In genomic region chr10:3530661-3531060, GRCm38 (mm10) we compare ENCODE assay signal across 17 mouse cellular contexts. TPM values are rescaled to one million over a fixed set of nuclear protein-coding genes. Genes with fewer than 3 reads are reported as not detected.
"Had no signal": no experiment of that assay in that cellular context is flagged by ENCODE, and none has a peak within 500 bp of the region (broad histone marks: within the 10 kb centered on the region; RNA-seq: fewer than 3 reads in every experiment).

No protein-coding gene starts in this region.

- H3K27ac ChIP-seq: gastrocnemius, adult 2 months; heart, adult 2 months; hindbrain, embryonic 10.5 days; hindbrain, embryonic 12.5 days; hindbrain, embryonic 14.5 days; intestine, embryonic 15.5 days; kidney, embryonic 15.5 days; kidney, postnatal 0 days; limb, embryonic 13.5 days; limb, embryonic 15.5 days; liver, embryonic 12.5 days; liver, embryonic 14.5 days had no signal

- H3K9me3 ChIP-seq: hindbrain, embryonic 10.5 days; hindbrain, embryonic 12.5 days; intestine, embryonic 15.5 days; kidney, embryonic 15.5 days; limb, embryonic 13.5 days; limb, embryonic 15.5 days; liver, embryonic 12.5 days had no signal

- H3K36me3 ChIP-seq: hindbrain, embryonic 10.5 days; hindbrain, embryonic 12.5 days; intestine, embryonic 15.5 days; kidney, embryonic 15.5 days; limb, embryonic 13.5 days; limb, embryonic 15.5 days; liver, embryonic 12.5 days had no signal

- ATAC-seq: liver, embryonic 12.5 days had no signal

- H3K9ac ChIP-seq: hindbrain, embryonic 12.5 days; hindbrain, embryonic 14.5 days; intestine, embryonic 15.5 days; kidney, embryonic 15.5 days; limb, embryonic 13.5 days; limb, embryonic 15.5 days; liver, embryonic 12.5 days; liver, embryonic 14.5 days had no signal

- H3K27me3 ChIP-seq: intestine, embryonic 15.5 days; liver, embryonic 12.5 days had no signal

- H3K4me2 ChIP-seq: hindbrain, embryonic 12.5 days; hindbrain, embryonic 14.5 days; intestine, embryonic 15.5 days; kidney, embryonic 15.5 days; limb, embryonic 13.5 days; limb, embryonic 15.5 days; liver, embryonic 12.5 days had no signal

- H3K4me1 ChIP-seq: intestine, embryonic 15.5 days; liver, embryonic 12.5 days had no signal

- H3K4me3 ChIP-seq: gastrocnemius, adult 2 months; heart, adult 2 months; hindbrain, embryonic 10.5 days; hindbrain, embryonic 12.5 days; intestine, embryonic 15.5 days; kidney, embryonic 15.5 days; limb, embryonic 13.5 days; limb, embryonic 15.5 days; liver, embryonic 12.5 days had no signal

RNA-seq across cellular contexts. Expression of gene Iyd, which starts 9.4 kb away (rescaled TPM):
- total RNA-seq: gastrocnemius, adult 2 months; gastrocnemius, postnatal 25 days; granulocyte monocyte progenitor cell, adult 5-6 weeks; heart, adult 2 months; left cerebral cortex, adult 18-20 months had no signal
- polyA plus RNA-seq: heart, adult 2 months; hindbrain, embryonic 10.5 days; hindbrain, embryonic 12.5 days; inflammation-experienced regulatory T-cells, adult 6 months; limb, embryonic 11.5 days had no signal
